Mouse (Mus musculus): ENCODE results near the gene Wdr5.
A peak's percentile ranks its signal among the peaks of the same experiment; 100 is the strongest.

Gene Wdr5

DNA sequence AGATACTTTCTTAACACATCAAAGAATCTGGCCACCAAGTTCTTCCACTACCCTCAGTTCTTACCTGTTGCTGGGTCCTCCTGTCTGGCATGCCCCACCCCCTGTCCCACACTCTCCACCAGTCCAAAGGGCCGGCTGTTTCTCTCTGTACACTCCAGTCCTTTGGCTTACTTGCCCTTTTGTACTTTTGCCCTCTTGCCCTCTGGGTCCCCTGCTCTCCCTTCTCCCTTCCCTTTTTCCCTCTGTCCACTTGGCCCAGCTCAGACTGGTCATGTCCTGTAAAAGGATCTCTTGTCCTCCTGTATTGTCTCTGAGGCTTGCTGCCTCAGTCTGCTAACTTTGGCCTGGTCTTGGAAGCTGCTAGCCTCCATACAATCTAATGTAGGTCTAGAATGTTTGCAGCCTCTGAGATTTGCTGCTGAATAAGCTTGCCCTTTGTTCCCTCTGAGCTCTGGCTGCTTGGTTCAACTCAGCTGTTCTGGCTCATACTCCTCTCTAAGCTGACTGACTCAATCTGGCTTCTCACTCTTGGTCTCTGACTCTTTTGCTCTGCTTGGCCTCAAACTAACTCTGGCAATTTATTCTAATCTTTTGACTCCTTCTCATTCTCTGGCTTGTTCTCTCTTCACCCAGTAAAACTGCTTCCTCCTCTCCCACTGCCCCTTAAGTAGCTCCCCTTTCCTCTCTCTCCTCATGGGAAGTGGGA is 33.9 kb downstream of the Wdr5 start:
- no peak for DNase-seq (ENCODE audit: low read depth, low spot score)

DNA sequence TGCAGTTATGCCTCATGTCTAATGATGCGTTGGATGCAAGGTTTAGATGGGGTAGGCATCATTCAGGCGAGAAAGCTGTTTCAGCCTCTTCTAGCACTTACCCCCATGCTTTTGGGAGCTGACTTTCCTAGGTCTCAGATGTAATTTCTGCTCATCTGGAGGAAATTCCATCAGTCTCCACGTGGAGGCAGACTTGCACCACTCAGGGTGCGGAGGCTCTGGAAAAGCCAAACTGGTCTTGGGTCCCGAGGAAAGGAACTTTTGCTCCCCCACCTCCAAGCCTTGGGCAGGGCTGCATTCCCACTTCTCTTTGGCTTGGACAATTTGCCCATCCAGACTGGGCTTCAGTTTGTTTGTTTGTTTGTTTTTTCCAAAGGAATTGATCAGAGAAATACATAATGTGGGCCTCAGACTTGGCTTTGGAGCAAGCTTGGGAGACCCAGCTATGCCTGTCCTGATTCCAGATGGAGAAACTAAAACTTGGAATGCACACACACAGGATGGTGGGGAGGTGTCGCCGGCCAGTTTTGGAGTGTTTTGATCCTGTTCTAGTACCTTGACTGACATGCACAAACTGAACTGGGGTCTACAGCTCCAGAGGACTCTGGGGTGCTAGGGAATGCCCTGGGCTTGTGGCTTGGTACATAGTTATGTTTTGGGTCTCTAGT is 37.8 kb downstream of the Wdr5 start:
- peak; percentile 81 for DNase-seq (ENCODE audit: low read depth, low spot score)

DNA sequence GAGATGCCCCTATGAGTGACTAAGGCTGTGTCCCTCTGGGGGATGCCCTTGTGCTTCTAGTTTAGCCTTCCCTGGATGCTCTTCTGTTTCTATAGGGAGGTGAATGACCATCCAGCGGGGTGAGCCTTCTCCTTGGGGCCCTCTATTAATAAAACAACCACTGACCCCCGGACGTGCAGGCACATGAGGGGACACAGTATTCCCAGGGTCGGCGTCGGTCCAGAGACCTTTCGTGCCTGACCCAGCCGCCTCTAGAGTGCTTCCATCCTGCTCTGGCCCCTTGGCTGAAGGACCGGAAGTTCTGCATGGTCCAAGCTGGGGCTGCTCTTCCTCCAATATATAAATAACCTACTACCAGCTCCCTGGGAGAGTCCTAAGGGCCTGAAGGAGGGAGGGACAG is 39.4 kb downstream of the Wdr5 start:
- DNase-seq (ENCODE audit: low read depth, low spot score), result no peak

DNA sequence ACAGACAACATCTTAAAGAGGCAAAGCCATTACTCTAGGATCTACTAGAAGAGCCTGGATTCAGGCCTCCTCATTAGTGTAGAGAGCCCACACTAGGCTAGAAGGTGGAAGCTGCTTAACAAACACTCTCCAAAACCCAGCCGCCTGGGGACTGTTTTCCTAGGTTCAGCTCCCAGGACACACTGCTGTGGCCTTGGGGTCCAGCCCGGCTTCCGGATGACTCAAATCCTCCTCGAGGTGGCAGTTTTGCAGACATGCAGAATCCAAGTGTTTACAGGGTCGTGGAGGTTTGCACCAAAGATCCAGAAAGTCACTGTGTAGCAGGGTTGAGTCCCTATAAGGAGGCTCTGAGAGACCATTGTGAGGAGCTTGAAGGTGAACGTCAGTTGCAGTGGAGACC is 42.0 kb downstream of the Wdr5 start:
- DNase-seq (ENCODE audit: low read depth, low spot score), result no peak

DNA sequence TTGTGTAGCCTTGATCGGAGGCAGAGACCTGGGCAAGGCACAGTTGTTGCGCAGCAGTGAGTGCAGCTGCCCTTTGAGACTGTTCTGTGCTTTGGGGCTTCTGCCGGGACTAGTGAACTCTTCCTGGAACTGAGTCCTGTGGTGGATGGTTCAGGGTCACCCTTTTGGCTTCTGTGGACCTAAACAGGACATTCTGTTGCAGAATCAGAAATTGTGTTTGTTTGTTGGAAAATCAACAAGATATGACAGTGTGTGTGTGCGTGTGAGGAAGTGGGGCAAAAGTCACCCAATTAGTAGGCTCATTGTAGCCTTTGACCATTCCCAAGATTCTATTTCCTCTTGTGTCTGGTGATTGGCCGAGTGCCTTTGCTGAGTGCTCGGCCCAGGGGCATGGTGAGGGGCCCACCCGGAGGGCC is 45.8 kb downstream of the Wdr5 start:
- DNase-seq (ENCODE audit: low read depth, low spot score), result no peak

DNA sequence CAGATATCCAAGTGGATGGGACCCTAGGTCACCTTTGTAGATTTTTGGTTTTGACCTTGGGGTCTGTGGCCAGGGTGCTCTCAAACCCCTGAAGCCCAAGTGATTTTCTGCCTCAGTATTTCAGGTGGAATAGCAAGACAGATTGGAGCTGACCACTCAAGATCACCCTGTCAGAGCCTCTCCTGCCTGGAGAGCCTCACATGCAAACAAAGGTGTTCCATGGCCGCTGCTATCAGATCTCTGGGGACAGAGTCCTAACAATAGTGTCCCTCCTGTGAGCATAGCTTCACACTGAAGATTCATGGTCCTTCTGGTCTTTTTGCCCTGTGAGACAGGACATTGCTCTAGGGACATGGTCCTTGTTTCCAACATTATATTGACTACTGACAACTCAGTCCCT is 46.2 kb downstream of the Wdr5 start:
- DNase-seq (ENCODE audit: low read depth, low spot score), result no peak

DNA sequence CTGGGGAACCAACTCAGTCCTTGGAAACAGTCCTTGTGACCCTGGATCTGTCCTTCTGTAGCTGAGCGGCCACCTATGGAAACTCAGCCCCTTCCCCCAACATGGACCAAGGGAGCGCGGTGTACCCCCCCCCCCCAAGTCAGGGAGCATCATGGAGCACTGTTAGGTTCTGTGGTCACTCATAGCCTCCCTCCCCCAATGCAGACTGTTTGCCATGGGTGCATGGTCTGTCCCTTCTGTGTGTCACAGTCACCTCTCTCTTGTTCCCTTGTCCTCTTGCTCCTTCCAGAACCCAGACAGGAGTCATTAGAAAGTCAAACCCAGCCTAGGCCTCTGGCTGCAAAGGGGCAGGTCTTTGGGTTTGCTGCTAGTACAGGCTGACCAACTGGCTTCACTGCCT is 46.9 kb downstream of the Wdr5 start:
- DNase-seq (ENCODE audit: low read depth, low spot score), result no peak

DNA sequence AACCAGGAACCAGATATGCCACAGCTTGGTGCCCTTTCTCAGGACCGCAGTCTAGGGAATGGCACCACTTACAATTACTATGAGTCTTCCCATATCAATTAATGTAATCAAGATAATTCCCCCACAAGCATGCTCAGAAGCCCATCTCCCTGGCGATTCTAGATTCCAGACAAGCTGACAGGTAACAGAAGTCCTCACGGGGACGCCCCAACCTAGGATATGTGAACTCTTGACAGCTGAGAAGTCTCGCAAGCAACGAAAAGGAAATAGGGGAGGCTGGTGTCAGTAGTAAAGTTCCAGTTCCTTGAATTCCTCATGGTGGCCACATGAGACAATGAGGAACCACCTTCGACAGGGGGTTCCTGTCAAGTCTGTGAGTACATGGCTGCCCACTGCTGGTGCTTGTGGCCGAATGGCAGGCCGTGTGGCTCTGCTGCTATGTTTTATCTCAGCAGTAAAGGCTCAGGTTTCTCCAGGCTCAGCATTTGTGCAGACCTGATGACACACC is 48.7 kb downstream of the Wdr5 start:
- DNase-seq (ENCODE audit: low read depth, low spot score), result no peak

DNA sequence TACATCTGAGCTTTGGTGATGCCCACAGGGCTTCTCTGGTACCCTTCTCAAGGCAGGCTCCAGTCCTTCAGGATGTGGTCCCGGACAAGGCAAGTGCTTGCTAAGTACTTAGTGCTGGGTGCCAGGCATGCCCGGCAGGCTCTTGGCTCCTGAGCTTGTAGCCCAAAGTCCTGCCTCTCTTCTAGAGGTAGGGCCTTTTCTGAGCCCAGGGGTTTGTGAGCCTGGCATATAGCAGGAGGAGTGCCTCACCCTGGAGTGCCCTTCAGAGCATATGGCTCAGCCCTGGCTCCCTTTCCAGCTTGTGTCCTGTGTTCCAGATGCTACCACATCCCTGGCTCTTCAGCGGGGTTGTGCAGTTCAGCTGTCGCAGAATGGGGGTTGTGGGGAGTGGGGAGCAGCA is 49.7 kb downstream of the Wdr5 start:
- no peak for DNase-seq (ENCODE audit: low read depth, low spot score)

DNA sequence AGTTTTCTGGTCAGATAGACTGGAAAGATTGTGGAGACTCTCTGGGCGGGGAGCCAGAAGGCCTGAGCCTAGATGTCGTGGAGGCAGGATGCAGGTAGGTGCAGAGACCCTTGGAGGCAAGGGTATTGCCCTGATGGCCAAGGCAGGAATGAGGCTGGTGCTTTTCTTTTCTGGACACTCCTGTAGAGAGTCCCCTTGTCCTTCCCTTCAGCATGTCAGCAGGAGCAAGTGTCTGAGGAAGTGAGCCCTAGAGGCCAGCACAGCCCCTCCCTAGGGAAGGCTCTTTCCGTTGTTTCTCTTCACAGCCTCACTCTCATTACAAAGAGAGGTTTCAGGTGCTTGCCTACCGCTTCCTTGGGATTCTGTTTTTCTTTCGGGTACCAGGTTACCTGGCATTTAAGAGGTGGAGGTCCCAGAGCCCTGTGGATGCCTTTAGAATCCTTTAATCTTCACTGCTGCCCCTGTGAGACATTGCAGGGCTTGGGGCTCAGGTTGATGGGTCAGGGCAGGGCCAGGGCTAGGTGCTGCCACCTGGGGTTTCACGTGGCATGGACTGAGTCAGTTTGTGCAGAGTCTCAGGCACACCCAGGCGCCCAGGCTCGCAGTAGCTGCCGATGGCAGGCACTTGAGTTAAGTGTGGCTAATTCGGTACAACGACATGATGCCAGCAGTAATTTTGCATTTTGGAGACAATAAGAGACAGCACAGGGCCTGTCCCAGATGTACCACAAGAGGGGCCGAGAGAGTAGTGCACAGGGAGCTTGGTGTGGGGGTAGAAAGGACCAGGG is 50.6 kb downstream of the Wdr5 start:
- DNase-seq (ENCODE audit: low read depth, low spot score), result no peak

DNA sequence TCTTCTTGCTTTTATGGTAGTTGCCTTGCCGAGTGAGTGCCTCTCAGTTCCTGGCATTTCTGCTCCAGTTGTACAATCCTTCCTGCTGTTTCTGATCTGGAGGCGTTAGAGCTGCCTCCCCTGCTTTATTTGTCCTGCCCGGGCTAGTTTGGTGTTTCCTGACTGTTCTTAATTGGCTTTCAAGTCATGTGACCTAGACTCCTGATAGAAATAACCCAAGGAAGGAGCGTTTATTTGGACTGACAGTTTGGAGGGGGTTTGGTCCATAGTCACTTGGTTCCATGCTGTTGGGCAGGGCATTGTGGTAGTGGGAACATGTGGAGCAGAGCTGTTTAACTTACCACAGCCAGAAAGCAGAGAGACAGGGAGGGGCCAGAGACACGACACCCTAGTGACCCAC is 55.9 kb downstream of the Wdr5 start:
- DNase-seq (ENCODE audit: low read depth, low spot score), result peak; percentile 54

DNA sequence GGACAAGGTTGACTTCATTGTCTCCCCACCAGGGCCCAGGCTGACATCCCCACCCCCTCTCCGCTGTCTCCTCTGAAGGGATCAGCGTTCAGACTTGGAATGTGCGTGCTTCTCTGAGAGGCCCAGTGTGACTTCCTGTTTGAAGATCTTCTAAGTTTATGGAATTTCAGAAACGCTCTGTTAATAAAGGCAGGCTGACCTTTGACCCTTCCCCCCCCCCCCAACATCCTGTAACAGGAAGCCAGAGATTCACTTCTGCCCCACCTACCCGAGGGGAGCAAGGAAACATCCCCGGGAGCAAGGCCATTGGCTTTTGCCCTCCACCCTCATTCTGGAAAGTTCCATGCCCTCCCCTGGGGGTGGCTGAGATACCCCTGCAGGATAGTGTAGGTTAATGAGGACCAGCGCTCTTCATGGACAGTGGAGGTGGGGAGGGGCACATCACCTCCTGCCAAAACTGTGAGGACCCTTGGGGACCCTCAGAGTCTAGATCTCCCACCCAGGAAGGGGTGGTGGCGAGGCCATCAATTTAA is 57.4 kb downstream of the Wdr5 start:
- peak; percentile 84 for DNase-seq (ENCODE audit: low read depth, low spot score)

DNA sequence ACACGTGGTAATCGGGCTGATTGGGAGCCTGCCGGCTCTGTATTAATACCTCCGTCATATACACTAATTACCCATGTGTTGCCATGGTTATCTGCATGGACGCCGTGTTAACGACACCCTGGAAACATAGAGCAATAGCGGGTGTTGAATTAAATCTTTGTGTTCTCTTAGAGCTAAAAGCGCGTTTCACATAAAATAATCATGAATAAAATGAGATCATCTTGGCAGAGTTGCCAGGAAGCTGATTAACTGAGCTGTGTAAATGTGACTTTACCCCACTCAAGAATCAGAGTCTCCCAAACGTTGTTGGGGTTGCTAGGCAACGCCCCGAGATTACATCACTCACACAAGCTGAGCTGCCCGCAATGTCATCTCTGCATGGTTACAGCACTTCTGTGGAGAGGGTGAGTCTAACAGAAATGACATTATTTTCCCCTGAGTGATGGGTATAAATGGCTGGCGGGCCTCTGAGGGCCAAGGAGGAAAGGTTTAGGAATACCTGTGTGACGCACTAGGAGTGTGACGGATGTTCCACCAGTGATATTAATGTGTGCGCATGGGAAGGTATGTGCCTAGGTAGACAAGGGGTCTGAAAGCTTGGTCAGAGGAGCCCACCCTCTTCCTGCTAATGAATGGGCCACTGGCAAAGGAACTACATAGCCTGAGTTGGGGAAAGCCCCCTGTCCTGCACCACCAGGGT is 58.1 kb downstream of the Wdr5 start:
- peak; percentile 75 for DNase-seq (ENCODE audit: low read depth, low spot score)

DNA sequence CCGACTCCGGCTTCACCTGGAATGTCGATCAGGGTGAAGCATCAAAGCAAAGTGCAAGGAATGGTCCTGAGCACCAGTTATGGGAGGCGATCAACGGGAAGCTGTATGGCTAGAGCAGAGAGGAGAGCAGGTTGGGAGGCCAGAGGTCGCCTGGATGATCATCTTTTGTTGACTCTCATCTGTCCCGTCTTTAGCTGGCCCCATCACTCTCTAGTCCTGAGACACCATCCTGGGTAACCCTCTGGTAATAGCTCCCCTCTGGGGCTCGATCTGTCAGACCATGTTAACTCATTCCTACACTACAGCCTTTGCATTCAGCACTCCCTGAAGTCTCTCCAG is 58.6 kb downstream of the Wdr5 start:
- DNase-seq (ENCODE audit: low read depth, low spot score), result no peak

DNA sequence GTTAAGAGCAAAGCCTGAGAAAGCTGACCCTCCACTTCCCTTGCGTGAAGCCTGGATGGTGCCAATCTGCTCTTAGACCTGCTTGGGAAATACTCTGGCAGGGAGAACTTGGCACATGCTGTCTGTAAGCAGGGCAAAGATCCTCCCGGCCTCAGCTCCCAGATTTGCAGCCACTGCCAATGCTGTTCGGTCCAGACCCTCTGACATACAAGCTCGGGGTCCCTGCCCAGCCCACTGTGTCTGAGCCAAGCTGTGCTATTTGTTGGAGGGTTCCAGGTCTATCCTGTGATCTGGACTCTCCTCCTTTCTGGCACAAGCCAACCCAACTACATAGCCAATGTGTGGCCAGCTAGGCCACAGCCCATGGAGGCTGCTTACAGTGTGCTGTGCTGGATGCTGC is 61.5 kb downstream of the Wdr5 start:
- no peak for DNase-seq (ENCODE audit: low read depth, low spot score)

DNA sequence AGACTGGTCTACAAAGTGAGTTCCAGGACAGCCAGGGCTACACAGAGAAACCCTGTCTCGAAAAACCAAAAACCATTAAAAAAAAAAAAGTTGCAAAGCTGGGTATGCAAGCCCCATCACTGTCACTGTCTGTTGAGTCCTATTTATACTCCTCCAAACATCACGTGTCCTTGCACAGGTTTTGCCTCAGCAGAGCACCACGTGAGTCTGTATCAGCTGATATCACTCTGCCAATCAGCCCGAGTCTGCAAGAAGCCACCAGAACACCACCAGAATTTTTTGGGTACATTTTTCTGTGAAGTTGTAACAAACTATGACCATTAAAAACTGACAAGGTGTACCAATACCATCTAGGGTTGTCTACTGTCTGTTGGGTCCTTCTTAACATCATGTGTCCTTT is 63.6 kb downstream of the Wdr5 start:
- no peak for DNase-seq (ENCODE audit: low read depth, low spot score)

DNA sequence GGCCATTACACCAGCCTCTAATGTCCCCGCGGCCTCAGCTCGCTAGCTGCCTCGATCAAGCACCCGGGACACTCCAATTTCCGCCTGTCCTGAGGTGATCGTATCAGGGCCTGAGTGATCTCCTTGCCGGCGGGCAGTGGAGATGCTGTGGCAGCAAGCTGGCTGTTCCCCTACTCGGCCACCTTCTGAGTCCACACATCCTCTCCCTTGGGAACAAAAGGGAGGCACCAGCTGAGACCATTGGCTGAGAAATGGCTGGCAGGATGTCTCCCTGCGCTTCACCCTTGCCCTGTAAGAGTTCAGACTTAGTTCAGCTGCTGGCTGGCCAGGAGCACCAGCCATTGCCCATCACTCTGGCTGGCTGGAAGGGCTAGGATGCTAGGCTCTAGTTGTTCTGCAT is 67.2 kb downstream of the Wdr5 start:
- peak; percentile 14 for DNase-seq (ENCODE audit: low read depth, low spot score)

DNA sequence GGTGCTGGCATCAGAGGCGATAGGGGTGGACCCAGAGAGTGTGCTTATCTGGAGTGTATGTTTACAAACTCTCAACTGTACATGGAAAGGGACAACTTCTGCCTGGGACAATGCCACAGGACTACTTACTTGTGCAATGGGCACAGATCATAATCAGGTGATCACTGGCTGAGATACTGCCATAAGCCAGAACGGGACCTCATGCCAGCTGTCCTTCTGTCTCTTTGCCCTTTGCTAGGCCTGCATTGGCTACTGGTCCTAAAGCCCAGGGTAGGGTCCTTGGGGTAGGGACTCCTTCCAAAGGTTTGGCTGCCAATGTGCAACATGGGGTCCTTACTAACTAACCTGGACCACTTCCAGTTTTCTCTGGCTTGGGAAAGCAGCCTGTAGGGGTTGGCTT is 68.1 kb downstream of the Wdr5 start:
- no peak for DNase-seq (ENCODE audit: low read depth, low spot score)

DNA sequence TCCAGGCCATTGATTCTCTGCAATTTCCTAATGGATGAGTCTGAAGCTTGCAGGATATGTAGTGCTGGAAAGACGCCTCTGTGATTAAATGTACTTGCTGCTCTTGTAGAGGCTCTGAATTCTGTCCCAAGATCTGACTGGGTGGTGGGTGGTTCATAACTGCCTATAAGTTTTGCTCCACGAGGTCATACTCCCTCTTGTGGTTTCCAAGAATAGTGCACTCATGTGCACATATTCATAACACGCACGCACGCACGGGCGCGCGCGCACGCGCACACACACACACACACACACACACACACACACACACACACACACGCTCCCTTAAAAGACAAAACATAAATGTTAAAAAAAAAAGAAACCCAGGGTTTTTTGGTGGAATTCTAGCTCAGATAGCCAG is 69.6 kb downstream of the Wdr5 start:
- peak; percentile 14 for DNase-seq (ENCODE audit: low read depth, low spot score)
